Mouse (Mus musculus): ENCODE measurements around the gene Med19.

GRCm38 (mm10) chr2:84737451-84737925 lies 59.3 kb downstream of the Med19 start:
- TF ChIP-seq CHD2 (IDR thresholded peaks at IDR 0.05; ENCODE audit: low read depth, low read length) (no peak), HCFC1 (IDR thresholded peaks at IDR 0.05; ENCODE audit: borderline replicate concordance, insufficient read depth, low read length) (no peak), ZC3H11A (IDR thresholded peaks at IDR 0.05; ENCODE audit: borderline replicate concordance, low read depth, low read length) (no peak), ZNF384 (IDR thresholded peaks at IDR 0.05; ENCODE audit: low read depth, low read length) (no peak), MAFK (IDR thresholded peaks at IDR 0.05; ENCODE audit: insufficient read depth, low read depth, low read length) (no peak)
